Comparison of ENCODE assay signal across 8 mouse cellular contexts in genomic region chr17:33929371-33930279, GRCm38 (mm10). TPM values are rescaled to one million over a fixed set of nuclear protein-coding genes. Genes with fewer than 3 reads are reported as not detected.
DNase-seq lines count a peak whose midpoint lies in the region; ATAC-seq and TF ChIP-seq lines count a peak whose summit lies in the region.

Gene Rgl2, plus strand, starts transcription at chr17:33929543.

- no peaks in the 10 kb centered on the region for H3K9me3 ChIP-seq in ES-E14 (ENCODE audit: control insufficient read depth, insufficient read depth, low read depth, low read length)
- H3K9me3 ChIP-seq in forebrain, embryonic 15.5 days = no peaks in the 10 kb centered on the region
- H3K9me3 ChIP-seq in liver, postnatal 0 days (ENCODE audit: low read length) = no peaks in the 10 kb centered on the region
- no peaks in the 10 kb centered on the region for H3K9me3 ChIP-seq in neural tube, embryonic 13.5 days

- peak within 1 kb of the TSS; percentile 86 for H3K9ac ChIP-seq in ES-E14 (ENCODE audit: insufficient read depth, low read depth, low read length, poor library complexity, severe bottlenecking)
- peak within 1 kb of the TSS; percentile 88 for H3K9ac ChIP-seq in forebrain, embryonic 15.5 days (replicated peaks)
- H3K9ac ChIP-seq in liver, postnatal 0 days (replicated peaks) = peak within 1 kb of the TSS; percentile 80
- H3K9ac ChIP-seq in neural tube, embryonic 13.5 days = peak within 1 kb of the TSS; percentile 97

- peak; percentile 43 for TF ChIP-seq CTCF in liver, postnatal 0 days (IDR thresholded peaks at IDR 0.05; ENCODE audit: low read depth)

- peak within 1 kb of the TSS; percentile 74 to 75 for H3K4me3 ChIP-seq in ES-E14 (ENCODE audit: insufficient read depth in 1 of 2, low read depth in 1 of 2, low read length in 2 of 2, poor library complexity in 1 of 2, severe bottlenecking in 1 of 2)
- peak within 1 kb of the TSS; percentile 82 for H3K4me3 ChIP-seq in forebrain, embryonic 15.5 days
- H3K4me3 ChIP-seq in liver, postnatal 0 days (ENCODE audit: low read depth, low read length) = peak within 1 kb of the TSS; percentile 89
- H3K4me3 ChIP-seq in neural tube, embryonic 13.5 days = peak within 1 kb of the TSS; percentile 94

- no peaks in the 10 kb centered on the region for H3K27me3 ChIP-seq in forebrain, embryonic 15.5 days
- H3K27me3 ChIP-seq in liver, postnatal 0 days (ENCODE audit: insufficient read depth, low read length) = no peaks in the 10 kb centered on the region
- no peaks in the 10 kb centered on the region for H3K27me3 ChIP-seq in neural tube, embryonic 13.5 days

- intact Hi-C loops in heart, postnatal 14 days (cut with DNase I) = no loop called here

- DNase-seq in ES-E14 (ENCODE audit: low read depth, low spot score) = peak; percentile 81
- peak; percentile 93 for DNase-seq in cerebellum, adult 11 months
- DNase-seq in heart, postnatal 14 days = peak; percentile 94 to 96
- DNase-seq in large intestine, adult 2 months (ENCODE audit: low read depth, low spot score) = peak; percentile 56
- peak; percentile 96 for DNase-seq in liver, postnatal 0 days
- peak; percentile 90 for DNase-seq in telencephalon, adult 2 months (ENCODE audit: low read depth, low spot score)

- peaks cover 20% of the 10 kb centered on the region; the same call in 1 of the 2 replicates for H3K36me3 ChIP-seq in ES-E14 (ENCODE audit: control insufficient read depth, insufficient read depth, low read length, poor library complexity, severe bottlenecking)
- H3K36me3 ChIP-seq in forebrain, embryonic 15.5 days = peaks cover 2% of the 10 kb centered on the region; the same call in 1 of the 2 replicates
- peaks cover 41% of the 10 kb centered on the region for H3K36me3 ChIP-seq in liver, postnatal 0 days (replicated peaks; ENCODE audit: insufficient read depth, low read length)
- H3K36me3 ChIP-seq in neural tube, embryonic 13.5 days = peaks cover 33% of the 10 kb centered on the region

- H3K4me2 ChIP-seq in forebrain, embryonic 15.5 days (replicated peaks) = peak within 1 kb of the TSS; percentile 99
- peak within 1 kb of the TSS; percentile 100 for H3K4me2 ChIP-seq in liver, postnatal 0 days (ENCODE audit: low read depth, low read length)
- peak within 1 kb of the TSS; percentile 99 for H3K4me2 ChIP-seq in neural tube, embryonic 13.5 days

- H3K27ac ChIP-seq in ES-E14 (ENCODE audit: insufficient read depth, low read depth, low read length, poor library complexity, severe bottlenecking) = peak within 1 kb of the TSS; percentile 48
- peak within 1 kb of the TSS; percentile 96 for H3K27ac ChIP-seq in forebrain, embryonic 15.5 days (replicated peaks)
- H3K27ac ChIP-seq in liver, postnatal 0 days (ENCODE audit: low read depth) = peak within 1 kb of the TSS; percentile 95
- peak within 1 kb of the TSS; percentile 98 for H3K27ac ChIP-seq in neural tube, embryonic 13.5 days (replicated peaks)

- in situ Hi-C loops in ES-E14 (cut with MboI; ENCODE audit: low sequenced_read_pairs in 2 of 2, unreplicated experiment in 2 of 2) = no loop called here

- peaks cover 0 to 26% of the 10 kb centered on the region in 2 experiments; a peak in 1 of 4 replicates for H3K4me1 ChIP-seq in ES-E14 (ENCODE audit: control insufficient read depth in 2 of 2, insufficient read depth in 2 of 2, low read length in 2 of 2, poor library complexity in 1 of 2)
- H3K4me1 ChIP-seq in forebrain, embryonic 15.5 days = peaks cover 26% of the 10 kb centered on the region
- H3K4me1 ChIP-seq in liver, postnatal 0 days (ENCODE audit: insufficient read depth) = peaks cover 11% of the 10 kb centered on the region
- peaks cover 25% of the 10 kb centered on the region for H3K4me1 ChIP-seq in neural tube, embryonic 13.5 days (replicated peaks)

- WGBS in forebrain, embryonic 15.5 days = under 1% methylated on average over 78 of the region's 80 CpGs
- 1% methylated on average over 79 of the region's 80 CpGs for WGBS in large intestine, adult 2 months
- WGBS in liver, postnatal 0 days (ENCODE audit: insufficient replicate concordance) = under 1% methylated on average over 74 of the region's 80 CpGs
- WGBS in neural tube, embryonic 13.5 days = under 1% methylated on average over 77 of the region's 80 CpGs

- TF ChIP-seq EP300 in liver, postnatal 0 days (IDR thresholded peaks at IDR 0.05; ENCODE audit: low read depth) = peak; percentile 58; the same call in 1 of the 2 replicates

- ATAC-seq in forebrain, embryonic 15.5 days (replicated peaks) = peak; percentile 90
- peak; percentile 88 for ATAC-seq in liver, postnatal 0 days
- ATAC-seq in neural tube, embryonic 13.5 days (ENCODE audit: low read depth) = peak; percentile 74

TF ChIP-seq in ES-E14, 5 proteins besides CTCF, POLR2A, EP300 and RAD21:
- TF ChIP-seq MAFK (IDR thresholded peaks at IDR 0.05; ENCODE audit: insufficient read depth, low read depth, low read length) = no peak
- no peak for TF ChIP-seq ZNF384 (IDR thresholded peaks at IDR 0.05; ENCODE audit: low read depth, low read length)
- no peak for TF ChIP-seq ZC3H11A (IDR thresholded peaks at IDR 0.05; ENCODE audit: borderline replicate concordance, low read depth, low read length)
- peak; percentile 86; the same call in 1 of the 2 replicates for TF ChIP-seq HCFC1 (IDR thresholded peaks at IDR 0.05; ENCODE audit: borderline replicate concordance, insufficient read depth, low read length)
- no peak for TF ChIP-seq CHD2 (IDR thresholded peaks at IDR 0.05; ENCODE audit: low read depth, low read length)
TF ChIP-seq in ES-E14: peak in this region for 1.

RNA-seq across cellular contexts. Expression of gene Rgl2, which starts in this region (rescaled TPM):
- 65.8 and 129 TPM in 2 replicates for total RNA-seq in ES-E14 (2012; rRNA removed)
- polyA plus RNA-seq in forebrain, embryonic 15.5 days (2015; fragmentation: Nextera tagmentation; extraction: Ambion mirVana) = 46.6 and 47.2 TPM in 2 replicates
- 10 to 100 TPM; 54.7 to 58.6 TPM for total RNA-seq in heart, postnatal 14 days (2021)
- polyA plus RNA-seq in large intestine, adult 2 months (2012; rRNA removed) = 46.1 and 63.1 TPM in 2 replicates
- 6.8 and 7.4 TPM in 2 replicates for polyA plus RNA-seq in liver, postnatal 0 days (2015; fragmentation: Nextera tagmentation; extraction: Ambion mirVana)
- polyA plus RNA-seq in neural tube, embryonic 13.5 days (2015; fragmentation: Nextera tagmentation; extraction: Ambion mirVana) = 59.5 and 64.7 TPM in 2 replicates

Comparison
In these comparisons a context has a peak if more than half of its experiments do, and no peak if none do; other contexts are left out.
1. Peak in every context shown above with its lines: DNase-seq, ATAC-seq, H3K4me3 ChIP-seq and H3K27ac ChIP-seq.
2. H3K27ac ChIP-seq: peak in every context shown above with its lines; median percentile 98 in neural tube, embryonic 13.5 days; 96 in forebrain, embryonic 15.5 days; 95 in liver, postnatal 0 days; 48 in ES-E14.